Mouse (Mus musculus): ENCODE data around the gene Fryl.
"Not testable (repeated sequence)": the region's sequence is repeated elsewhere in the genome, so short reads cannot be mapped to it uniquely, and the experiment has no call there.

GRCm38 (mm10) chr5:73008230-73008629 lies 248.2 kb downstream of the Fryl start:
- not testable (repeated sequence) for TF ChIP-seq GATA1 (IDR thresholded peaks at IDR 0.05; ENCODE audit: borderline replicate concordance, low read length); FLI1 (IDR thresholded peaks at IDR 0.05; ENCODE audit: low read length)
